Mouse (Mus musculus) heart, adult 8-10 months (tissue): ENCODE measurements around the gene Clcnkb. TPM values are rescaled to one million over a fixed set of nuclear protein-coding genes. Genes with fewer than 3 reads are reported as not detected.
A peak's percentile ranks its signal among the peaks of the same experiment; 100 is the strongest.

Experiments
- DNase-seq: peaks from one replicate; pipeline ENCODE4 v3.0.0; 2022; ENCODE audit warnings: low spot score
- total RNA-seq, 4 experiments: library from RNA; stranded (reverse); gene quantifications; 2 replicates each; pipeline ENCODE4 v1.2.4; 2022

Clcnkb gene
- total RNA-seq, 4 experiments from 2014 or later = 0.33 to 1.5 (median 0.59) TPM

- DNase-seq = no peak
These were observed 10.5 kb downstream of the Clcnkb start for GRCm38 (mm10) chr4:141405314-141405622.

GRCm38 (mm10) chr4:141404518-141405313 lies 11.1 kb downstream of the Clcnkb start:
- DNase-seq = peak; percentile 90

GRCm38 (mm10) chr4:141400171-141400570 lies 15.6 kb downstream of the Clcnkb start:
- no peak for DNase-seq

GRCm38 (mm10) chr4:141398545-141398944 lies 17.3 kb downstream of the Clcnkb start, which contains the start of gene Clcnka:
TSS of gene Clcnka (minus strand) at chr4:141398724.
- no peak for DNase-seq

- no peak for DNase-seq
These were observed 18.0 kb downstream of the Clcnkb start for GRCm38 (mm10) chr4:141397861-141398260.

- no peak for DNase-seq
These were observed 21.1 kb downstream of the Clcnkb start for GRCm38 (mm10) chr4:141394751-141395150.

GRCm38 (mm10) chr4:141391293-141391692 lies 24.5 kb downstream of the Clcnkb start:
- DNase-seq = no peak

- no peak for DNase-seq
These were observed 26.3 kb downstream of the Clcnkb start for GRCm38 (mm10) chr4:141389366-141390150.

- no peak for DNase-seq
These were observed 27.9 kb downstream of the Clcnkb start for GRCm38 (mm10) chr4:141387933-141388332.

GRCm38 (mm10) chr4:141387093-141387784 lies 28.6 kb downstream of the Clcnkb start:
- DNase-seq = peak; percentile 71

- no peak for DNase-seq
These were observed 29.7 kb downstream of the Clcnkb start for GRCm38 (mm10) chr4:141386150-141386549.

GRCm38 (mm10) chr4:141385275-141385674 lies 30.5 kb downstream of the Clcnkb start:
- DNase-seq = peak; percentile 44

GRCm38 (mm10) chr4:141382406-141382805 lies 33.4 kb downstream of the Clcnkb start:
- DNase-seq = no peak

- no peak for DNase-seq
These were observed 36.1 kb downstream of the Clcnkb start for GRCm38 (mm10) chr4:141379674-141380073.

- DNase-seq = no peak
These were observed 43.4 kb downstream of the Clcnkb start for GRCm38 (mm10) chr4:141372426-141372825.

GRCm38 (mm10) chr4:141367997-141368791 lies 47.6 kb downstream of the Clcnkb start, which contains the start of gene Fam131c:
TSS of gene Fam131c (plus strand) at chr4:141368220.
- no peak for DNase-seq

GRCm38 (mm10) chr4:141365876-141366275 lies 49.9 kb downstream of the Clcnkb start:
- no peak for DNase-seq

GRCm38 (mm10) chr4:141365126-141365525 lies 50.7 kb downstream of the Clcnkb start:
- DNase-seq = no peak

- peak; percentile 82 for DNase-seq
These were observed 52.8 kb downstream of the Clcnkb start for GRCm38 (mm10) chr4:141362937-141363548.

- DNase-seq = no peak
These were observed 55.0 kb downstream of the Clcnkb start for GRCm38 (mm10) chr4:141360846-141361245.

- no peak for DNase-seq
These were observed 56.6 kb downstream of the Clcnkb start for GRCm38 (mm10) chr4:141359222-141359621.
